Mouse (Mus musculus) lung, adult 2 months (tissue): Measurements from ENCODE around the gene Tmem115.

Experiments
- CTCF ChIP-seq: fragments of 200-500 bp; IDR thresholded peaks from 2 replicates; pipeline ENCODE4 v1.5.1; 2011; ENCODE audit warnings: mild to moderate bottlenecking, low read length, control low read depth; ENCODE audit not compliant: insufficient read depth
- POLR2A ChIP-seq: fragments of 200-500 bp; IDR thresholded peaks from 2 replicates; pipeline ENCODE4 v1.6.1; 2011; ENCODE audit warnings: low read depth, mild to moderate bottlenecking, control low read depth, low read length, borderline replicate concordance; ENCODE audit errors: extremely low read depth

- no peak for TF ChIP-seq CTCF
- no peak for TF ChIP-seq POLR2A
Observed at GRCm38 (mm10) chr9:107490146-107490545, 43.6 kb upstream of the Tmem115 start.
